Mouse (Mus musculus) testis, adult 2 months (tissue): ENCODE data around the gene Snx30.

ENCODE experiments used
- CTCF ChIP-seq: fragments of 200-500 bp; IDR thresholded peaks from 2 replicates; pipeline ENCODE4 v1.5.1; 2012; ENCODE audit warnings: low read depth, mild to moderate bottlenecking, inconsistent platforms, low read length, moderate library complexity; ENCODE audit not compliant: control insufficient read depth, insufficient read depth, insufficient replicate concordance
- POLR2A ChIP-seq: fragments of 200-500 bp; IDR thresholded peaks from 2 replicates; pipeline ENCODE4 v1.6.1; 2012; ENCODE audit warnings: low read depth, mild to moderate bottlenecking, inconsistent platforms, low read length, moderate library complexity; ENCODE audit not compliant: control insufficient read depth

- TF ChIP-seq CTCF (no peak), POLR2A (no peak)
These were observed 39.6 kb downstream of the Snx30 start for GRCm38 (mm10) chr4:59845245-59845637.
